ENCODE assay signal across 8 mouse cellular contexts in genomic region chr1:156838177-156838576, GRCm38 (mm10). TPM values are rescaled to one million over a fixed set of nuclear protein-coding genes. Genes with fewer than 3 reads are reported as not detected.
DNase-seq lines count a peak whose midpoint lies in the region; ATAC-seq and TF ChIP-seq lines count a peak whose summit lies in the region.

Angptl1 (plus strand) TSS chr1:156838562.

- no peaks in the 10 kb centered on the region for H3K9me3 ChIP-seq in hindbrain, embryonic 12.5 days (replicated peaks)
- no peaks in the 10 kb centered on the region for H3K9me3 ChIP-seq in limb, embryonic 13.5 days

- no peak for DNase-seq in gastrocnemius, postnatal 10 days
- DNase-seq in gastrocnemius, postnatal 25 days: no peak
- DNase-seq in brain, embryonic 14.5 days (ENCODE audit: low read depth): peak; percentile 51
- DNase-seq in cerebellum, adult 2 months: no peak
- DNase-seq in T-cell, adult 2 months (ENCODE audit: low spot score): no peak

- 0 out of 2 replicates have a peak, but pooled peaks have one; percentile 38 for ATAC-seq in hindbrain, embryonic 12.5 days (ENCODE audit: low FRiP score)
- peak; percentile 60; the same call in 1 of the 2 replicates for ATAC-seq in limb, embryonic 13.5 days (ENCODE audit: low FRiP score, low read depth)
- no peak for ATAC-seq in megakaryocyte-erythroid progenitor cell, adult 5-6 weeks (replicated peaks; ENCODE audit: low FRiP score, low TSS enrichment, poor library complexity, severe bottlenecking)

- peaks cover 11% of the 10 kb centered on the region for H3K4me1 ChIP-seq in hindbrain, embryonic 12.5 days
- peaks cover 43% of the 10 kb centered on the region for H3K4me1 ChIP-seq in limb, embryonic 13.5 days
- peaks cover 6% of the 10 kb centered on the region for H3K4me1 ChIP-seq in cerebellum, adult 2 months (ENCODE audit: control insufficient read depth, insufficient read depth, low read length)

- 47% methylated on average over 4 of the region's 4 CpGs for WGBS in hindbrain, embryonic 12.5 days
- WGBS in limb, embryonic 13.5 days: 15% methylated on average over 4 of the region's 4 CpGs
- WGBS in cerebellum, adult 2 months: 78% methylated on average over 4 of the region's 4 CpGs

- no peaks in the 10 kb centered on the region for H3K36me3 ChIP-seq in hindbrain, embryonic 12.5 days
- no peaks in the 10 kb centered on the region for H3K36me3 ChIP-seq in limb, embryonic 13.5 days

- no peak for TF ChIP-seq CTCF in brain, embryonic 14.5 days (IDR thresholded peaks at IDR 0.05; ENCODE audit: borderline replicate concordance, extremely low read depth, insufficient read depth, insufficient read length)
- TF ChIP-seq CTCF in cerebellum, adult 2 months (IDR thresholded peaks at IDR 0.05; ENCODE audit: borderline replicate concordance, insufficient read depth, low read depth, low read length): no peak

- H3K9ac ChIP-seq in hindbrain, embryonic 12.5 days: no peak within 1 kb of the TSS
- peak within 1 kb of the TSS; percentile 60 for H3K9ac ChIP-seq in limb, embryonic 13.5 days

- H3K4me2 ChIP-seq in hindbrain, embryonic 12.5 days (replicated peaks): peak within 1 kb of the TSS; percentile 29
- H3K4me2 ChIP-seq in limb, embryonic 13.5 days (replicated peaks): peak within 1 kb of the TSS; percentile 60

- H3K4me3 ChIP-seq in hindbrain, embryonic 12.5 days: peak within 1 kb of the TSS; percentile 13; the same call in 1 of the 2 replicates
- peak within 1 kb of the TSS; percentile 45 for H3K4me3 ChIP-seq in limb, embryonic 13.5 days
- H3K4me3 ChIP-seq in cerebellum, adult 2 months (replicated peaks; ENCODE audit: insufficient read depth, low read depth, low read length): no peak within 1 kb of the TSS

- no peak for TF ChIP-seq POLR2A in brain, embryonic 14.5 days (IDR thresholded peaks at IDR 0.05; ENCODE audit: borderline replicate concordance, extremely low read depth, insufficient read depth, insufficient read length, poor library complexity, severe bottlenecking)
- no peak for TF ChIP-seq POLR2A in cerebellum, adult 2 months (IDR thresholded peaks at IDR 0.05; ENCODE audit: borderline replicate concordance, insufficient read depth, low read length)

- H3K27ac ChIP-seq in hindbrain, embryonic 12.5 days: peak within 1 kb of the TSS; percentile 36
- peak within 1 kb of the TSS; percentile 89 for H3K27ac ChIP-seq in limb, embryonic 13.5 days
- H3K27ac ChIP-seq in cerebellum, adult 2 months (ENCODE audit: insufficient read depth, low read length): no peak within 1 kb of the TSS

- no peaks in the 10 kb centered on the region for H3K27me3 ChIP-seq in hindbrain, embryonic 12.5 days
- H3K27me3 ChIP-seq in limb, embryonic 13.5 days: no peaks in the 10 kb centered on the region
- no peaks in the 10 kb centered on the region for H3K27me3 ChIP-seq in cerebellum, adult 2 months (ENCODE audit: control insufficient read depth, insufficient read depth, low read length)

RNA-seq across cellular contexts. Expression of gene Angptl1, which starts in this region (rescaled TPM):
- 10 to 100 TPM; 40.0 to 63.8 TPM for total RNA-seq in gastrocnemius, postnatal 10 days (2021)
- total RNA-seq in gastrocnemius, postnatal 25 days (2021): 10 to 100 TPM in 1 of 2 experiments, 1 to 10 TPM in 1; 7.4 to 15.8 TPM
- polyA plus RNA-seq in brain, embryonic 14.5 days (2012; rRNA removed): 1.6 and 1.9 TPM in 2 replicates
- 9.4 and 14.0 TPM in 2 replicates for polyA plus RNA-seq in hindbrain, embryonic 12.5 days (2016; fragmentation: Nextera tagmentation; extraction: Ambion mirVana)
- 60.4 and 66.1 TPM in 2 replicates for polyA plus RNA-seq in limb, embryonic 13.5 days (2015; fragmentation: Nextera tagmentation; extraction: Ambion mirVana)
- polyA plus RNA-seq in cerebellum, adult 2 months (2012; rRNA removed): 0.28 and 0.32 TPM in 2 replicates
- not detected in 2 replicates for total RNA-seq in megakaryocyte-erythroid progenitor cell, adult 5-6 weeks (2014; fragmentation: Nextera tagmentation)
- not detected in 2 replicates for total RNA-seq in megakaryocyte-erythroid progenitor cell, adult 5-6 weeks (2017)

Comparison
In these comparisons a context has a peak if more than half of its experiments do, and no peak if none do; other contexts are left out.
1. RNA of gene Angptl1 (total RNA-seq): 40.0 to 63.8 TPM in gastrocnemius, postnatal 10 days and 7.4 to 15.8 TPM in gastrocnemius, postnatal 25 days; not detected in megakaryocyte-erythroid progenitor cell, adult 5-6 weeks; every median in the first group is over 4 times any median in the second.